Mouse (Mus musculus) cerebellum, postnatal 14 days (tissue): ENCODE measurements around the gene Bicd2.

Source experiments
- DNase-seq, 2 experiments: peaks; one replicate each; pipeline ENCODE4 v3.0.0; 2021; ENCODE audit warnings: mixed read lengths in 2 of 2

The Bicd2 gene

DNA sequence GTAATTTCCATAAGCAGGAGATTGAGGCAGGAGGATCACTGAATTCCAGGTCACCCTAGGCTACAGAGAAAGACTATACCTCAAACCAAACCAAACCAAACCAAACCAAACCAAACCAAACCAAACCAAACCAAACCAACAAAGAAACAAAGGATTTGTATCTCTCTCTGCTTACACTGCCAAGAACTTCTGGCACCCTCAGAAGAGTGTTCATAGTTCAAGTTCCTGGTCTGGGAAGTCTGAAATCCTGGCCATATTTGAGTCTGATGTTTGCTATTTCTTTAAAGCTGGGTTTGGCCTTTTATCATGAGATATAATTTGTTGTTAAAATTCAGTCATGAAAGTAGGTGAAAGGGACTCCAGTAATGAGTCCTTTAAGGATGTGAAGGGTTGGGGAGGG is 66.4 kb downstream of the Bicd2 start:
- DNase-seq, result no peak

- peak; percentile 98 to 99 for DNase-seq
Measured at GRCm38 (mm10) chr13:49420754-49421605, 79.6 kb downstream of the Bicd2 start, which contains the start of gene Ippk. TSS of gene Ippk (plus strand) at chr13:49421249.

DNA sequence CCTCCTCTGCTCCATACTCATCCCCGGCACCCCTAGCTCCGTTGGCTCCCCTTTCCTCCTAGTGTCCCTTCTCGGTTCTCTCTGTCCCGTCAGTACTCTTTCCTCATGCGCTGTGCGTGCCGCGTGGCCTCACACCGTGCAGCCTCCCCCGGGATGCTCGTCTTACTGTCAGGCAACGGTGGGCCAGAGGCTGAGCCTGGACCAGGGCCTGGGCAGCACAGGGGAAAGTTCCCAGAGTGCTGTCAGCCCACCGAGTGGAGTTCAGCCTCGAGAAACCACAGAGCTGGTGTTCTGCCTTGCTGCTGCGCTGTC is 80.2 kb downstream of the Bicd2 start:
- DNase-seq, result no peak

DNA sequence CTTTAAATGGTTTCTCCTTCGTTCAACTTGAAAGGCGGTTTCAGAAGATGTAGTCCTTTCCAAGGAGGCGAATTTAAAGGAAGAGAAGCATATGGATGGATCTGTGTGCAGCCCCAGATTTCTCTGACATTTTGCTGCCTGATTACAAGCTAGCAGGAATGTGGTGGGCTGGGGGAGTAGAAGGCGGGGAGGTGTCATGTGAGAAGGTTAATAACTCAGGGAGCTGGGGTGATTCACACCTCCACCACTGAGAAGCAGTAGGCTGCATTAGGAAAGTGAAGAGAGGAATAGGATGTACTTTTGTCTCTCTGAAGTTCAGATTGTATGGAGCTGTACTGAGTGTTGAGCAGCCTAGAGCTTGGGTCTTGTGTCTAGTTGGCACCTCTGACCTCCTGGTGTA is 80.6 kb downstream of the Bicd2 start:
- no peak for DNase-seq

- DNase-seq, result no peak
Measured at GRCm38 (mm10) chr13:49426736-49427135, 85.4 kb downstream of the Bicd2 start.

DNA sequence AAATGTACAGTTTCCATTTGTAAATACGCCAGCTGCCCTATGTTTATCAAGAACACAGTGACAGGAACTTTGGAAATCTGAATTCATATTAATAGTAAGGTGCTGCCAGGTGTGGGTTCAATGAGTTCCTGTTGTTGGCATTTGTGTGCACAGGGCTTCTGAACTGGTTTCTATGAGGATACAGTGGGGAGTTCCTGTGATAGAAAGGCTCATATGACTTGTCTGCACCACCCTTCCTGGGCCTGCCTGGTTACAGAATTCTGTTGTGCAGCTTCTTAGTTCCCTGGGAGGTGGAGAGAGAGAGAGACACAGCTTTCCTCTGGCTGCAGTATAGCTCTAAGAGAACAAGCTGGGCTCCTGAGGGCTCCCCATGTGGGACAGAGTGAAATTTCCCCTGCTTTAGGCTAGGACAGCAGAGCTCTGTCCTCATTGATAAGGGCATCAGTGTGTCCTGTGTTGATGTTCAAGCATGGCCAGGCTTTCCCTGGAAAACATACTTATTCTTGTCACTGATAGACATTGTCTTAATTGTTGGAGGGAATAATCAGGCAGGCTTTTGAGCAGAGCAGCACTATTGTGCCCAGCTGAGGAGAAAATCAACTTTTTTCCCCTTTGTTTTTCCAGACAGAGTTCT is 86.8 kb downstream of the Bicd2 start:
- DNase-seq, result no peak

GRCm38 (mm10) chr13:49430529-49430928 is 89.1 kb downstream of the Bicd2 start:
- DNase-seq, result no peak

DNA sequence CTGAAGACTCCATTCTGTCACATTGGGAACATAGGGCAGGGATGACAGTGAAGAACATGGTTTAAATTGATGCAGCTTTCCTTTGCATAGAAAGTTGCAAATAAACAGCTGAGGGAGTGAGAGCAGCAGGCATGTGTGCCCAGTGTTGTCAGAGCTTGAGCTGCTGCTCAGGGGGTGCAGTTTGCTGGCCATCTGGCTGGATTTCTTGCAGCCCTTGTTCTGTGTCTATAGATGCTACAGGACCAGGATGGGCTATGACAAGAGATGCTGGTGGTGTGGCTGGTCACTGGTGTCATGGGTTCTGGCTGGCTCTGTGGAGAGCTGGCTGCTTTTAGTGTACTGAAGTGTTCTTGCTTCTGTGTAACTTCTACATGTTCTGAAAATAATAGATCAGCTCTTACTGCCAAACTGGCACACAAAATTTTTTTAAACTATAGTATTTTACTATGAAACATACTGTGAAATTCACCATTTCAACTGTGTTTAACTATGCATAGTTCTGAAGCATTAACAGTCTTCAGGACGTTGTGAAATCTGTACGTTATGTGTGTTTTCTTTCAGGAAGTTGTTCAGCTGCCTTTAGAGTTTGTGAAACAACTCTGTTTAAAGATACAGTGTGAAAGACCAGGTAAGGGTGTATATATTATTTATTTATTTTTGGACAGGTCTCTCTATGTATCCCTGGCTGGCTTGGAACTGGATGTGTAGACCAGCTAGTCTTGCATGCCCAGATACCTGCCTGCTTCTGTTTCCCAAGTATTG is 92.1 kb downstream of the Bicd2 start:
- DNase-seq, result no peak

GRCm38 (mm10) chr13:49435745-49436144 is 94.4 kb downstream of the Bicd2 start:
- no peak for DNase-seq

DNA sequence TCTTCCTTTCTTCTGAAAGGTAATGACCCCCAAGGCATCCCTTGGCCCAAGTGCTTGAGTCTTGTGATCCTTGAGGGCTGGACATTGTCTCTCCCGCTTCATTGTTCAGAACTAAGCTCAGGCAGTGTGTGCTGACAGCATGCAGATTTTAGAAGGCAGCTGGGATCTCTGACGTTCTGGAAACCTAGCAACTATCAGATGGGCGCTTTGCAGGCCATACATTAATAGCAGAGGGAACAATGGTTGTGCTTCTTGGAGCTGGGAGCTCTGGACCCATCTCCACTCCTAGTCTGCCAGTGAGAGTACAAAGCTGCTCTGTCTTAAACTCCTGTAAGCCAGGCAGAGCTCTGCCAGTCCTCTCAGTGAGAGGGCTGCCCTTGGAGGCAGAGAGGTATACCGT is 94.8 kb downstream of the Bicd2 start:
- DNase-seq, result no peak
